Comparison of ENCODE assay signal across 13 mouse cellular contexts in the genomic region with DNA sequence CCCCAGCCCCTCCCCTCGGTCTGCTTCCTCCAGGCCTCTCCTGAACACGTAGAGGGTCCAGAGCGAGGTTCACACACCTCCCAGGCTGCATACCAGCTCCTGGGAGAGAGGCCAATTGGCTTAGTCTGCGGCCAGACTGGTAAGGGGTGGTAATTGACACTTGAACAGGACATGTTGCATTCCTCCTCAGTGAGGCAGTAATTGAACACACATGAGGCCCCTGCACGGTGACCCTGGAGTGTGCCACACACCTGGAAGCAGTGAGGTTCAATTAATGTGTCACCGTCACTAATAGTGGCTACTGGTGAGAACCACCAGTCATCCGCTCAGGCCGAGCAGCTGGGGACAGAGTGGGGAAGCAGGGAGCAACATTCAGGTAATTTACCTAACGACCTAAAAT. TPM values are rescaled to one million over a fixed set of nuclear protein-coding genes. Genes with fewer than 3 reads are reported as not detected.
DNase-seq lines count a peak whose midpoint lies in the region; ATAC-seq and TF ChIP-seq lines count a peak whose summit lies in the region.
"Had no signal": no experiment of that assay in that cellular context is flagged by ENCODE, and none has a peak within 500 bp of the region (broad histone marks: within the 10 kb centered on the region; RNA-seq: fewer than 3 reads in every experiment).

No protein-coding gene starts in this region.

- no peak for TF ChIP-seq CTCF in hindbrain, postnatal 0 days (IDR thresholded peaks at IDR 0.05; ENCODE audit: low read depth)

- H3K9me3 ChIP-seq in hindbrain, embryonic 11.5 days (ENCODE audit: control insufficient read depth, low read length): no peaks in the 10 kb centered on the region
- 0 out of 2 replicates have a peak, but pooled peaks cover 2% of the 10 kb centered on the region for H3K9me3 ChIP-seq in hindbrain, postnatal 0 days (ENCODE audit: low read length)
- H3K9me3 ChIP-seq in limb, embryonic 12.5 days: 0 out of 2 replicates have a peak, but pooled peaks cover 10% of the 10 kb centered on the region
- H3K9me3 ChIP-seq: heart, embryonic 15.5 days had no signal

- no peak for ATAC-seq in hindbrain, embryonic 11.5 days (ENCODE audit: low FRiP score)
- ATAC-seq in hindbrain, postnatal 0 days: no peak
- peak; percentile 14 to 17; a peak in 1 of 4 replicates for ATAC-seq in hematopoietic stem cell, adult 5-6 weeks (replicated peaks in 1 of 2; ENCODE audit: insufficient read depth in 1 of 2, low FRiP score in 2 of 2, low TSS enrichment in 1 of 2, low read depth in 1 of 2, poor library complexity in 2 of 2, severe bottlenecking in 2 of 2)
- peak; percentile 86; the same call in 1 of the 2 replicates for ATAC-seq in limb, embryonic 12.5 days (ENCODE audit: insufficient number of reproducible peaks, insufficient read depth, low FRiP score, low TSS enrichment, low read depth)
- ATAC-seq in monocyte, adult 5-6 weeks (replicated peaks; ENCODE audit: insufficient number of reproducible peaks, low FRiP score, low TSS enrichment, poor library complexity, severe bottlenecking): no peak

- no peaks in the 10 kb centered on the region for H3K4me1 ChIP-seq in hindbrain, embryonic 11.5 days (replicated peaks; ENCODE audit: control insufficient read depth, insufficient read depth, low read length)
- no peaks in the 10 kb centered on the region for H3K4me1 ChIP-seq in hindbrain, postnatal 0 days (ENCODE audit: insufficient read depth, low read length)
- peaks cover 17% of the 10 kb centered on the region for H3K4me1 ChIP-seq in limb, embryonic 12.5 days (replicated peaks)

- H3K27ac ChIP-seq in hindbrain, embryonic 11.5 days (ENCODE audit: low read depth, low read length): no peak overlapping the region
- H3K27ac ChIP-seq in hindbrain, postnatal 0 days: no peak overlapping the region
- H3K27ac ChIP-seq in limb, embryonic 12.5 days: peak overlapping the region; percentile 41; the same call in 1 of the 2 replicates
- H3K27ac ChIP-seq: heart, embryonic 15.5 days; left cerebral cortex, adult 2 months had no signal

- H3K4me3 ChIP-seq in hindbrain, embryonic 11.5 days (ENCODE audit: low read depth, low read length): no peak overlapping the region
- H3K4me3 ChIP-seq in hindbrain, postnatal 0 days (ENCODE audit: low read length): no peak overlapping the region
- no peak overlapping the region for H3K4me3 ChIP-seq in limb, embryonic 12.5 days (replicated peaks)
- H3K4me3 ChIP-seq: heart, embryonic 15.5 days; left cerebral cortex, adult 2 months had no signal

- H3K9ac ChIP-seq in hindbrain, embryonic 11.5 days (ENCODE audit: low read depth, low read length): no peak overlapping the region
- no peak overlapping the region for H3K9ac ChIP-seq in hindbrain, postnatal 0 days (replicated peaks; ENCODE audit: low read length)
- H3K9ac ChIP-seq in limb, embryonic 12.5 days (replicated peaks): no peak overlapping the region
- H3K9ac ChIP-seq: heart, embryonic 15.5 days had no signal

- peak; percentile 28 for DNase-seq in hindbrain, embryonic 11.5 days (ENCODE audit: low spot score)
- DNase-seq in hindbrain, postnatal 0 days (ENCODE audit: low spot score): no peak
- DNase-seq in embryo, embryonic 10.5 days (ENCODE audit: low spot score): peak; percentile 73
- no peak for DNase-seq in cerebellum, postnatal 14 days
- DNase-seq in spleen, postnatal 36 days (ENCODE audit: low spot score in 2 of 2): no peak
- DNase-seq: lung, postnatal 14 days; right cerebral cortex, postnatal 4 days had no signal

- H3K27me3 ChIP-seq in hindbrain, embryonic 11.5 days (ENCODE audit: control insufficient read depth, insufficient read depth, low read length): no peaks in the 10 kb centered on the region
- H3K27me3 ChIP-seq in hindbrain, postnatal 0 days (ENCODE audit: insufficient read depth, low read length): no peaks in the 10 kb centered on the region
- peaks cover 51% of the 10 kb centered on the region for H3K27me3 ChIP-seq in limb, embryonic 12.5 days
- H3K27me3 ChIP-seq: heart, embryonic 15.5 days had no signal

- WGBS in hindbrain, embryonic 11.5 days: 61% methylated on average over 9 of the region's 9 CpGs
- whole genome bisulfite sequencing in hindbrain, postnatal 0 days: 61% methylated on average over 9 of the region's 9 CpGs
- 5% methylated on average over 9 of the region's 9 CpGs for WGBS in limb, embryonic 12.5 days

- no peaks in the 10 kb centered on the region for H3K36me3 ChIP-seq in hindbrain, embryonic 11.5 days (ENCODE audit: control insufficient read depth, insufficient read depth, low read length)
- no peaks in the 10 kb centered on the region for H3K36me3 ChIP-seq in hindbrain, postnatal 0 days (ENCODE audit: insufficient read depth, low read length)
- no peaks in the 10 kb centered on the region for H3K36me3 ChIP-seq in limb, embryonic 12.5 days
- H3K36me3 ChIP-seq: heart, embryonic 15.5 days had no signal

- H3K4me2 ChIP-seq in hindbrain, embryonic 11.5 days (replicated peaks; ENCODE audit: low read depth, low read length): no peak overlapping the region
- no peak overlapping the region for H3K4me2 ChIP-seq in hindbrain, postnatal 0 days (ENCODE audit: low read depth, low read length)
- no peak overlapping the region for H3K4me2 ChIP-seq in limb, embryonic 12.5 days
- H3K4me2 ChIP-seq: heart, embryonic 15.5 days had no signal

RNA-seq across cellular contexts. Expression of a gene that starts 24.9 kb away (rescaled TPM):
- polyA plus RNA-seq in hindbrain, embryonic 11.5 days (2014; fragmentation: Nextera tagmentation; extraction: Ambion mirVana): 0.35 and 0.39 TPM in 2 replicates
- 0.11 TPM in 1 of 2 replicates, not detected in the other for total RNA-seq in hindbrain, postnatal 0 days (2014; rRNA removed)
- polyA plus RNA-seq in hindbrain, postnatal 0 days (2015; fragmentation: Nextera tagmentation; extraction: Ambion mirVana): 0.05 TPM in 1 of 2 replicates, not detected in the other
- not detected in 2 replicates for total RNA-seq in hematopoietic stem cell, adult 5-6 weeks (2017)
- 2.0 and 2.3 TPM in 2 replicates for polyA plus RNA-seq in limb, embryonic 12.5 days (2016; fragmentation: Nextera tagmentation; extraction: Ambion mirVana)
- not detected in 3 replicates for total RNA-seq in monocyte, adult 5-6 weeks (2017)
- total RNA-seq: common myeloid progenitor, adult 5-6 weeks had no signal

RNA-seq across cellular contexts. Expression of a gene that starts 51.2 kb away (rescaled TPM):
- polyA plus RNA-seq in hindbrain, embryonic 11.5 days (2014; fragmentation: Nextera tagmentation; extraction: Ambion mirVana): not detected in 2 replicates
- total RNA-seq in hindbrain, postnatal 0 days (2014; rRNA removed): 1.0 TPM in 1 of 2 replicates, not detected in the other
- polyA plus RNA-seq in hindbrain, postnatal 0 days (2015; fragmentation: Nextera tagmentation; extraction: Ambion mirVana): 0.23 and 0.28 TPM in 2 replicates
- total RNA-seq in hematopoietic stem cell, adult 5-6 weeks (2017): not detected in 2 replicates
- polyA plus RNA-seq in limb, embryonic 12.5 days (2016; fragmentation: Nextera tagmentation; extraction: Ambion mirVana): not detected in 2 replicates
- not detected in 3 replicates for total RNA-seq in monocyte, adult 5-6 weeks (2017)
- total RNA-seq: common myeloid progenitor, adult 5-6 weeks had no signal
- polyA plus RNA-seq: heart, embryonic 15.5 days had no signal

Comparison
In these comparisons a context has a peak if more than half of its experiments do, and no peak if none do; other contexts are left out.
1. DNase-seq: peak in hindbrain, embryonic 11.5 days (single experiment) and embryo, embryonic 10.5 days (single experiment); none in hindbrain, postnatal 0 days (single experiment), cerebellum, postnatal 14 days (0 of 2) and spleen, postnatal 36 days (0 of 2).
2. ATAC-seq: peak in hematopoietic stem cell, adult 5-6 weeks (2 of 2) and limb, embryonic 12.5 days (single experiment); none in hindbrain, embryonic 11.5 days (single experiment), hindbrain, postnatal 0 days (single experiment) and monocyte, adult 5-6 weeks (single experiment).